Mouse (Mus musculus) layer of hippocampus, adult 8-10 months (tissue): ENCODE data around the gene Kif6. TPM values are rescaled to one million over a fixed set of nuclear protein-coding genes. Genes with fewer than 3 reads are reported as not detected.

Source experiments
- DNase-seq, 2 experiments: peaks; one replicate each; pipeline ENCODE4 v3.0.0; 2022; ENCODE audit warnings: low spot score in 2 of 2
- total RNA-seq, 4 experiments: library from RNA; stranded (reverse); gene quantifications; 2 replicates each; pipeline ENCODE4 v1.2.4; 2022

Kif6 gene
- total RNA-seq, 4 experiments from 2014 or later: 4.5 to 8.3 (median 5.8) TPM

DNA sequence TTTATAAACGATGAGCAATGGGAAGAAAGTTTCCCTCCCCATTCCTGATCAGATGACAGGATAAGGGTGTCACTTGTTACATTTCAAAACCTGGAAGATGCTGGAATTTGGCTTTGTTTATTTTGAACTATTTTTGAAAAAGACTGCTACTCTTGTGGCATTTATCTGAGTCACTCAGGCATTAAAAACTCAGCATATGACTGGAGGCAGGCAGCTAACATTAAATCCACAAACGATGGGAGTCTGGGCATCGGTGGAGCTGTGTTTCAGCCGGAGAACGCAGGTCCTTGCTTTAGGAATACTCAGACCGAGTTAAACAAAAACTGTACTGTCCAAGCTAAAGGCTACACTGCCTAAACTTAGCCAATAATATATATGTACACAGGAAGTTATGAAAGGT lies 46.7 kb downstream of the Kif6 start:
- no peak for DNase-seq

DNA sequence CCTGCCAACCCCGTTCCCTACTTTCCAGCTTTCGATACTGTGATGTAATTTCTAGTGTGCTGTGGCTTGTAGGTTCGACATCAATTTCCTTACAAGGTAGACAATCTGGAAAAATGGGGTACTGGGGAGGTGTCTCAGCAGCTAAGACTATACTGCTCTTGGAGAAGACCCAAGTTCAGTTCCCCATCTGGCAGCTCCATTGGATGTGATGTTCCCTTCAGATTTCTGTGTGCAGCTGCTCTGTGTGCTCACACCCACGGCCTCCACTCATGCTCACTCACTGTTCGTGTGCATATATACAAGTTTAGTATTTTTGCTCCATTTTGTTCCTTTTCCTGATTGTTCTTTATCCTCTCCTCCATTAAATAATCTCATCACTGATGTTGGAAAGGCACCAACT lies 51.8 kb downstream of the Kif6 start:
- DNase-seq: peak in 1 of 2 experiments; percentile 37

DNA sequence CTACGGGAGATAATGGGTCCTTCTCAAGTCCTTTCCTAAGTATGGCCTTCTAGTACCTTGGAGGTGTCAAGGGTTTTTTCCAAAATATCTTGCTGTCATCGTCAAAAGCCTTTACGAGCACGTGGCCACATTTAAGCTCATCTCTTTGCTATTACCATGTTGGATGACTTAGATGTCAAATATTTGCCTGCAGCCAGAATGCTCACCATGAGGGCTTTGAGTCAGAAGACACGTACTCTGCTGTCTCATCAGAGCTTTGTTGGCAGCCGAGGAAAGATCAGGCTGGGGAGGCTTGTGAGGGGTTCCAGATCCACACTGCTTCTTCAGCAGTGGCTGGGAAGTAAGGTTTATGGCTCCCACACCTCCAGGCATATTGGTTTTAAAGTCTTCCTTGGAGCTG lies 53.4 kb downstream of the Kif6 start:
- no peak for DNase-seq

DNA sequence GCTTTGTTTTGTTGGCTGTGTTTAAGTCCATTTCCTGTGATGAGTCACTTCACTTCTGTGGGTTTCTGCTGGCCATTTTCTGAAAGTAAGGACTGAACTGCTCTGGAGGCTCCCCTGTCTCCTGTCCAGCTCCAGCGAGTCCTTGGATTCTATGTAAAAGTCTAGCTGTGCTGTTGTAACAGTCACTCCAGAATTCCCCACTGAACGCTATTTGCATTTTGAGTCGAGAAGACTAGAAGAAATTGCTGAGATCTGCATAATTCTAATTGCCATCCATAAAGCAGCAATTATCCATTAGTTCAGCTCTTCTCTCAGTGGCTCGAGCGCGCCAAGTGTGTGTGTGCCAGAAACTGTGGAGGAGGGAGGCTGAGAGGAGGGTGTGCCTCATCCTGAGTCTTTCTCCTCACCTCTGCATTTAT lies 57.0 kb downstream of the Kif6 start:
- no peak for DNase-seq

DNA sequence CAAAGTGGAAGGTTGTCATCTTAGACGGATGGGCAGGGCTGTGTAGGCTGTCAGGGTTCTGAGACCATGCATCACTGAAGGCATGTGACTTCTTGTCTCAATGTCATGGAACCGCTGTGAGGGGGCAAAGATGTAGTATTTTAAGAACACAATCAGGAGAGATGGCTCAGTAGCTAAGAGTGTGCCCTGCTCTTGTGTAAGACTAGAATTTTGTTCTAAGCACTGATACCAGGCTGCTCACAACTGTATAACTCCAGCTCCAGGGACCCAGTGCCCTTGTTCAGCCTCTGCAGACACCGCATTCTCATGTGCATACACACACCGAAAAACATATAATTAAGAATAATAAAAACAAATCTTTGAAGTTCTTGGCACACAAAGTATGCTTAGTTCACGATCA lies 57.5 kb downstream of the Kif6 start:
- no peak for DNase-seq

DNA sequence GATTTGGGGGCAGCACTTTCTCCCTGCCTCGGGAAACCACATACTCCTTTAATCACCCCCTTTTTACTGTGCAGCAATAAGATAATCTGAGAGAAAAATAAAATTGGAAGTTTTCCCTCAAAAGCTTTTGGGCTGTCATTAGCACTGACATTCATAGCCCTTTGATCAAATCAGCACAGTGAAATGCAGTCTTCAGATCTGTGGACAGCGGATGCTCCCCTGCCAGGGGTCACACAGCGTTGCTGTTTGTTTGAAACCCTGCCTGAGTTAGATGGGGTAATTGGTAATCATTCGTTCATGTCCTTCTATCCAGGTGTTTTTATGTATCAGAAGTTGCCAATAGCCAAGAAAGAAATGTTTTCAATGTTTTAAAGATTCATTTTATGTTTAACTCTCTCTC lies 60.7 kb downstream of the Kif6 start:
- DNase-seq: no peak

DNA sequence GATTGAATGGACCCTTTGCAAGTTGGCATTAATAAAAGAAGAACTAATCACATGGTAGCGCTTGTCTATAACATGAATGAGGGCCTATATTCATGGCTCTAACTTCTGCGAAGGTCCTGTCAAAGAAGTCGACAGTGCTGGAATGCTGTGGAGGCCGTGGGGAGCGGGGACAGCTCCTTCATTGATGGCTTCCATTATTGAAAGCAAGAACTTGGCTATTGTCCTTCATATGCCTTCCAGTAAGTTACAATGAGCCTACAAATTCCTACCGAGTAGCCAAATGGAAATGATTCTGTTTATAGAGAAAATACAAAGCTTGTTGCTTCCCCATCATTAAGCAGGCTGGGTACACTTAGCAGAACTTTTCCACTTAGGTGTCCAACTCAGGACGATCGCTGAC lies 66.5 kb downstream of the Kif6 start:
- DNase-seq: no peak

DNA sequence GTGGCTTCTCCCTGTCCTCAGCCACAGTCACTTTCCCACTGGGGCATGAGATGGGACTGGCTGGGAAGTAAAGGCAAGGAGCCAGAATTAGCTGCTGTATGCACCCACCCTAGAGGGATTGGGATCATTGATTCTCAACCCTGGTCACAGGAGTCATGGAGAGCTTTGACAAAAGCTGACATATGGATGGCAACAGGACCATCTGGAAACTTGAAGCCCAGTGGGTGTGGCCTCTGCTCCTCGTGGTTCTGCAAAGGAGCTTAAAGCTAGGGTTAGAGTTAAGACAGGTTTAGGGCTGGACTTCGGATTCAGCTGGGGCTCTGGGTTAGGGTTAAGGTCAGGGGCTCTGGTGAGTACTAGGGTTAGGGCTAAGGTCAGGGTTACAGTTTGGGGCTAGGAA lies 69.2 kb downstream of the Kif6 start:
- no peak for DNase-seq

DNA sequence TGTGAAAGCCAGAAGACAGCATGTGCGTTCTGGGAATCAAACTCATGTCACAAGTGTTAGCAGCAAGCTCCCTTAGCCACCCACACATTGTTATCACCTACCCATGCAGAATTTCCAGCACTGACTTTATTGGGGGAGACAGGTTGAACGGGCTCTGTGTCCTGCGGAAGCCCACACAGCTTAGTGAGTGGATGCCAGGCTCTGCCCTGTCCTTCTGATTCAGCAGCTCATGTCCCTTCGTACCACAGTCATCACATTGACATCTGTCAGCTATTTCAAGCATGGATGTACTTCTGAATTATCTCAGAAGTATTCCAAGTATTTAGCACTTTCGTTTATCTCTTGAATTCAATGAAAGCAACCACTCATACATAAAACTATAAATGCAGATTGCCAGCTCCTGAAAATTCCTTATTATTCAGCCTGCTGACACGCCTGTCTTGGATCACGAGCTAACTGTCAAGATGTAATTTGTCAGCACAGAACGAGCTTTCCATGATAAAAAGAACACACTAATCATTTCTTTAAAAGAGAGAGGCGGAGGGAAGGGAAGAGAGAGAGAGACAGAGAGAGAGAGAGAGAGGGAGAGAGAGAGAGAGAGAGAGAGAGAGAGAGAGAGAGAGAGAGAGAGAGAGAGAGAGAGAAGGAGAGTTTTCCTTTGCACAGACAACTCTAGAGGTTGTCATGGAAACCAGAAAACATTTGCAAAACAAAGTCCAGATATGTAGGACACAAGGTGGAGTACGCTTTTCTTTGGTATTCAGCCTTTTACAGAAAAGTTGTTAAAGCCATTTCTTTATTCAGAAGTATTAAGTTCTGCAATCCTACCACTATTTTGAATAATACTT lies 75.9 kb downstream of the Kif6 start:
- no peak for DNase-seq

DNA sequence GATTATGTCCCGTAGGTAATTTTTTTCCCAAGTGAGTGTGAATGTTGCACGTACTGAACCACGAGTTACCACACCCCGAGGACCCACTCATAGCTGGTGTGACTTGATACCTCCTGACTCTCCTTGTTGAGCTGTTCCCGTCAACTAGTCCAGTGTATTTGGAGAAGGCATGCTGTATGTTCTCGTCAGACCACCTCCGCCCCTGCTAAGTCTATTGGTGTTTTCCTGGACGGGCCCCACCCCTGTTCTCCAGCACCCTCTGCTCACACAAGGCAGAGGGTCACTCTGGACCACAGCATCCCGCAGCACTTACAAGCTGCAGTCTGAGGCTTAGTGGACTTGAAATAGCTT lies 76.5 kb downstream of the Kif6 start:
- no peak for DNase-seq

DNA sequence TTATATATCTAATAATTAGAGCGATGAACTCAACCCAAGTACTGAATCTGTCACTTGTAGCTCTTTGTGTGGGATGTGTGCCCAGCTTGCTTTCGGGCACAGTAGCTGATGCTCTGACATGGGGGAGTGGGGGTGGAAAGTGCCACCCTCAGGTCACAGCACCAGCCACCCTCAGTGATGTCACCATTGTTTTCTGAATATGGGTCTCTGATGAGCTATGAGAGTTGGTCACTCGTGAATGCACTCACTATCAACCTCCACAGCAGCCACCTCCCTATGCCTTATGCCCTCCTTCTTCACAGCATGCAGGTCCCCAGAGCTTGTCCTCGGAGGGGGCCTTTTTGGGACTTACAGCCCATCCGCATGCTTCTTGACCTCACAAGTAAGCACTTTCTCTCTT lies 78.3 kb downstream of the Kif6 start:
- DNase-seq: no peak

DNA sequence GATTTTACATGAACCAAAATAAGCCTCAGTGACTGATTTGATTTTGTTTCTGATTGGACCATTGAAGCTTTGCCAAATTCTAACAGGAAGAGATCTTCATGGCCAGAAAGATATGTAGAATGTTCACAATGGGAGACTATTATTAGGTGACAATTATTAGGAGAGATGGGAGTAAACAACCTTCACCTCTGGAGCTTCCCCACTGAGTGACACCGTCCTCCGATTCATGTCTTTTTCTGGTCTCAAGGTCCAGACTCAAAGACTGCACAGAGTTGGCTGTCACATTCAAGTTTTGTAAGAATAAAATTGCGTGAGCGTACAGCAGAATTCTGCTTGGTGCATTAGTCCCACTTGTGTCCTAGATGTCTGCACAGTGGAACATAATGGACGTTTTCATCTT lies 82.3 kb downstream of the Kif6 start:
- no peak for DNase-seq

DNA sequence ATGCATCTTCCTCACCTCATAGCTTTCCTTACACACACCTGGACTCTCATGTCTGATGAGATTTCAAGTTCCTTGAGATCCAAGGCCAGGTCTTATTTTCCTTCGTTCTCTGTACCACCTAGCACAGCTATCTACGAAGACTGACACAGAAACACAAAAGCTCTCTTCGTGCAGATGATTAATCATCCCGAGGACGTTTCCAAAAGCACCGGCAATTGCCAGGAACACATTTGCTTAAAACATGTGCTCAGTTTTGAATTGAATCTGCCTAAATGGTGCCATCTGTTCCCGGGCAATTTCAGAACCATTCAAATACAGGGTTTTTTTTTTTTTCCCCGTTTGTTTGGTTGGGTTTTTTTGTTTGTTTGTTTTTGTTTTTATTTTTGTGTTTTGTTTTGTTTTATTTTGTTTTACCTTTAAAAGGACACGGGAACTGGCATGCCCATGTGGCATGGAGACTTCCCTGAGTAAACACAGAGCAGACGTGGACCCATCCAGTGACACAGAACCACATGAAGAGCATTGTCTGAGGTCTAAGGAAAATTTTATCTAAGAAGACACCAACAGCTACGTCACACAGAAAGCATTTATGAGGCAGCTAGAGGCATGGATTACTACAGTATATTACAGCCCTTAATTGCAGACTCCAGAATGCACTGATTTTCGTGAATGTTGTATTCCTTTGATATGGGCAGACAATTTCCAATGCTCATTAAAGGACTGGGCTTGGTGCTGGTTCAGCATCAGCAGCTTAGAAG lies 88.7 kb downstream of the Kif6 start:
- DNase-seq: peak; percentile 63 to 69

DNA sequence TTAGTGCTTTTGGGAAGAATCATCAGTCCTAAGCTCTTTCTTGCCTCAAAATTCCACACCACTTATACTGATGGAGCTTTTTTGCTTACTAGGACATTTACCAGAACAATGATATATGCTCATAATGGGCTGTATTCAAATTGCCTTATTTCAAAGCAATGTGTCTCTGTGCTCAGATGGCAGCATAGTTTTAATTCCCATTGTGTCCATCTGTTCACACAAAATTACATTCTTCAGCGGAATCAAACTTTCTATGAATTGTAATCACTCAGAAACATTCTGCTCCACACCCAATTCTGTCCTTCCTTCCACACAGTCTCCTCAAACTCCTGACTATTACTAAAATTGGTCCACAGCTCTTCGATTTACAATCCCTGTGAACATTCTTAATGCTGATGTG lies 94.3 kb downstream of the Kif6 start:
- DNase-seq: no peak

DNA sequence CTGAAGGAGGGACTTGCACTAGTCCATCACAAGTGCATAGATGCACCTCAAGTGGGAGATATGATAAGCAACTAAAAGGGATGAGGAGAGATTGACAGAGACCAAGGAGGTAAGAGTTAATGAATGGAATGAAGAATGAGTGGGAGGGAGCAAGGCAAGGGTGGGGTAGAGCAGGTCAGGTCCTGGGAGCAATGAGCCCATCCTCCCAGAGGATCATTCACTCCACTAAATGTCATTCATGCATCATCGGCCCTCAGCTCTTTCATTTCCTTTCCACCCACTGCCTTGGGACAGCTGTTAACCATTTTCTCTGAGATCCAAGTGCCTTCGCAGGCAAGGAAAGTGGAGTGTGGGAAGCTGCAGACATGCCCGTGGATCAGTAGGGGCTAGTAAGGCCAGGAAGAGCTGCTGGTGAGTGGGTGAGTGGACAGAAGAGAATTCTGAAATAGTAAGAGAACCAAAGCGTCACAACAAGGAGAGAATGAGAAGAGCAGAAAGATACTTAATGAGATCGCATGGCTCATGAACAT lies 95.2 kb downstream of the Kif6 start:
- DNase-seq: no peak

DNA sequence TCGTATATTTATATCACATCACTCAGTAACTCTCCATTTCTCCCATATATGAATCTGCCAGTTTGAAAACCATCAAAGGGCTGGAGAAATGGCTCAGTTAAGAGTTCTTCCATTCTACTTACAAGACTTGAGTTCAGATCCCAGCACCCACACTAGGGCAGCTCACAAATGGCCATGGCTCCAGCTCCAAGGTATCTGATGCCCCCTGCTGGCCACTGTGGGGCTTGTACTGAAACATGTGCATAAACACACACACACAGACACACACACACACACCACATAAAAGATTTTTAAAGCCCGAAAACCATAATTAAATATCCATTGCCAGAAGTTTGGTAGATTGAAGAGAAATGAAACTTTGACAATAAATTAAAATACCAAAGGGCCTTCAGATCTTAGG lies 111.3 kb downstream of the Kif6 start:
- DNase-seq: no peak

DNA sequence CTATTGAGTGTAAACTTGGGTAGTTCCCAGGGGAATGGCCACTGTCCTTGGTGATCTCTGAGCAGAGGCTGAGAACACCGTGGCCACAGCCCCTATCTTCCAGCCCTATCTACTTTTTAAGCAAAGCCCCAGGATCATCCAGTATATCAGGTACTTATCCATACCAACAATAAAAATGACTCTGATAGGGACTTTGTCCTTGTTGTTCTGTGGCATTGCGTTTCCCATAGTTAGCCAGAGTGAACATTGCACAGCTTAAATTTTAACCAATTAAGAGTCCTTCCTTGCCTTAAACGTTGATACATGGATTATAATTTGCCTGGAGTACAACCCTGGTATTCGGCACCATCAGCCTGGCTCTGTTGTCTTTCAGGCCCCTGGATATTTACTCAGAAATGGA lies 112.0 kb downstream of the Kif6 start:
- no peak for DNase-seq

DNA sequence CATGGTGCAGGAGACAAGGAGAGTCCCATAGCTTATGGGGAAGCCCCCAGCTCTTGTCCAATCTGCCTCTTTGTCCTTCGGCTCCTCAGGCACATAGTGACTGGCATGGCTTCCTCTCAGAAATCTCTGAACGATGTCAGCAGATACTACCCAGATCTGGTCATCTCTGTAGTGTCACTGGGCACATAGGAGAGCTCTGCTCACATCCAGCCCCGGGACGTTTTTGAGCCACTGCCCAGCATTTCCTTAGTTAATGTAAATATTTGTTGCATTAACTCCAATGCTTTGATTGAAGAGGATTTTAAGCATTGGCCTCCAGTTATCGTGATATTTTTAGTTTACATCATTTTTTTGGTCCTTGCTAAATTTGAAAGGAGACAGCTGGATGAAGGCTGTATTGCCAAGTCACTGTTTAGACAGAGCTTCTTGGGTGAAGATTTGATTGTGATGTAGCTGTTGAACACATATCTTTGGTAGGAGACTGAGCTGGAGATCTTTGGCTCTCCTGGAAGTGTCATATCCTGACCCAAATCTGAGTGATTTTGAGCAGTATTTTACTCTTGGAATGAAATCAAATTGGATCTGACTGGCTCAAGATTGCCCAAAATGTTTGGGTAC lies 112.6 kb downstream of the Kif6 start:
- no peak for DNase-seq

DNA sequence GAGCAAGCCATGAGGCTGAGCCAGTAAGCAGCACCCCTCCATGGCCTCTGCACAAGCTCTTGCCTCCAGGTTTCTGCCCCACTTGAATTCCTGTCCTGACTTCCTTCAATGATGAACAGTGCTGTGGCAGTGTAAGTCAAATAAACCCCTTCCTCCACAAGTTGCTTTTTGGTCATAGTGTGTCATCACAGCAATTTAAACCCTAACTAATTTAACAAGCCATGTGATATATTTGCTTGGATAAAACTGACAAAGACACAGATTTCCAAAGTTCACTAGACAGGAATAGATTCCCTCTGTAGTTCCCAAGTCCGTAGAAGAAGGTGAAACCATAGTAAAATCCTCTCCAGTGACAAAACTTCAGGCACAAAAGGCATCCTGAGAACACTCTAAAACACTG lies 114.9 kb downstream of the Kif6 start:
- no peak for DNase-seq

DNA sequence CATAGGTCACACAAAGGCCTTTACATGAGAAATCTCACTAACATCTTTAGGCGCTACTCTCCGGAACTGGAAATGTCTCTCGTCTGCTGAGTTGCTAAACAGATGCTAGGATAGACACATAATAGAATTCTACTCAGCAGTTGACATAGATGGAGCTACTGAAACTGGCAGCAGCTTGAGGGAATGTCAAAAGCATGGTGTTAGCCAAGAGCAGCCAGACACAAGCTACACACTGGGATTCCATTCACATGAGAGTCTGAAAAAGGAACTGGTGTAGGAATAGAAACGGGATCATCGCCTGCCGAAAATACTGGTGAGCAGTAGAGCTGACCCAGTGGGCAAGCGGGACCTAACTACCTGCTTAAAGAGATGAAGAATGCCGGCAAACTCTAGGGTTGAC lies 117.8 kb downstream of the Kif6 start:
- peak; percentile 19 to 29 for DNase-seq

DNA sequence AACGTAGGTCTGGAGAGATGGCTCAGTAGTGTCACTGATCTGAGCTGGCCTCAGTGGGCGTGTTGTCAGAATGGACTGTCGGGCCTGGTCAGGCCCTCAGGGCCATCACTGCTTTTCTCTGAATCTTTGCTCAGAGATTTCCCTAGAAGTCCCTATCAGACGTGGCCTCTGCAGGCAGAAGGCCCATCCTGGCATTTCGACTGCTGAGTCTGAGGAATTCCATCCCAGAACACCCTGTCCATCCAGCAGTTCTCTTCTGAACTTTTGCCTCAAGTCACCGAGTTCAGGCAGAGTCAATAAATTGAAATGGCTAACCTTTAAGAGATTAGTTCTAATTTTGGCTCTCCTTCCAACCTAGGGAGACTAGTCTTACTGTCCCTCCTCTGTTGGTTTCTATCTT lies 119.1 kb downstream of the Kif6 start:
- no peak for DNase-seq

DNA sequence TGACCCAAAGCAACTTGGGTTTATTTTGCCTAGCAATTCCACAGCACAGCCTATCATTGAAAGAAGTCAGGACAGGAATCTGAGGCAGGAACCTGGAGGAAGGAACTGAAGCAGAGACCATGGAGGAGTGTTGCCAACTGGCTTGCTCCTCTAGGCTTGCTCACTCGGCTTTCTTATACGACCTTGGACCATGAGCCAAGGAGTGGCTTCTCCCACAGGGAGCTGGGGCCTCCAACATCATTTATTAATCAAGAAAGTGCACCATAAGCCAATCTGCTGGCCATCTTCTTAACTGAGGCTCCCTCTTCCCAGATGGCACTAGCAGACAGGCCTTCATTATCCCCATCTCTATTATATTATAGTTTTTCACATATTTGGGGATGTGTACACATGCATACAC lies 119.8 kb downstream of the Kif6 start:
- no peak for DNase-seq
